Mouse (Mus musculus) neural tube, embryonic 11.5 days (tissue): ENCODE measurements around the gene Aatk. TPM values are rescaled to one million over a fixed set of nuclear protein-coding genes. Genes with fewer than 3 reads are reported as not detected.

Experiments
- ATAC-seq: fragments of 200-750 bp; cut with Nextera tagmentation; 2 replicates; pipeline ENCODE4 v1.8.0; 2017; ENCODE audit warnings: moderate number of reproducible peaks, mild to moderate bottlenecking, moderate TSS enrichment, moderate library complexity; ENCODE audit not compliant: insufficient read depth, low FRiP score, low TSS enrichment
- DNase-seq: peaks from one replicate; pipeline ENCODE4 v3.0.0-alpha.2; 2015; ENCODE audit warnings: low spot score
- H3K27ac ChIP-seq: fragments of 300-500 bp; sonication (generic); 2 replicates; pipeline ENCODE4 v1.5.1; 2014; ENCODE audit warnings: low read depth, mild to moderate bottlenecking, low read length
- H3K27me3 ChIP-seq: fragments of 300-500 bp; sonication (generic); 2 replicates; pipeline ENCODE4 v1.6.1; 2014; ENCODE audit warnings: mild to moderate bottlenecking, low read length, mixed read lengths; ENCODE audit not compliant: control insufficient read depth, insufficient read depth
- H3K36me3 ChIP-seq: fragments of 300-500 bp; sonication (generic); 2 replicates; pipeline ENCODE4 v1.6.1; 2014; ENCODE audit warnings: mild to moderate bottlenecking, low read length, moderate library complexity, mixed read lengths; ENCODE audit not compliant: control insufficient read depth, insufficient read depth
- H3K4me1 ChIP-seq: fragments of 300-500 bp; sonication (generic); 2 replicates; pipeline ENCODE4 v1.6.1; 2014; ENCODE audit warnings: low read length, mixed read lengths; ENCODE audit not compliant: control insufficient read depth, insufficient read depth
- H3K4me2 ChIP-seq: fragments of 300-500 bp; sonication (generic); 2 replicates; pipeline ENCODE4 v1.6.1; 2014; ENCODE audit warnings: low read depth, mild to moderate bottlenecking, moderate library complexity
- H3K4me3 ChIP-seq: fragments of 300-500 bp; sonication (generic); 2 replicates; pipeline ENCODE4 v1.5.1; 2014; ENCODE audit warnings: low read depth, low read length
- H3K9ac ChIP-seq: fragments of 300-500 bp; sonication (generic); 2 replicates; pipeline ENCODE4 v1.6.1; 2014; ENCODE audit warnings: mild to moderate bottlenecking, low read length
- H3K9me3 ChIP-seq: fragments of 300-500 bp; sonication (generic); 2 replicates; pipeline ENCODE4 v1.6.1; 2016; ENCODE audit warnings: low read length; ENCODE audit not compliant: control insufficient read depth
- WGBS: fragments of 180-500 bp; shearing (Covaris S2); extraction: QIAGEN DNeasy Blood & Tissue Kit; methylation state at CpG from one replicate; pipeline ENCODE4 v1.1.7; 2014; 5-methylcytosine and 5-hydroxymethylcytosine counted together
- polyA plus RNA-seq: library from polyadenylated mRNA; unstranded; fragments of >200 nt; fragmentation: Nextera tagmentation; extraction: Ambion mirVana; gene quantifications from 2 replicates; pipeline ENCODE4 v1.2.1, GENCODE M21; 2014

The Aatk gene
- polyA plus RNA-seq, 1 experiment from 2014 or later, result 3.0 TPM

DNA sequence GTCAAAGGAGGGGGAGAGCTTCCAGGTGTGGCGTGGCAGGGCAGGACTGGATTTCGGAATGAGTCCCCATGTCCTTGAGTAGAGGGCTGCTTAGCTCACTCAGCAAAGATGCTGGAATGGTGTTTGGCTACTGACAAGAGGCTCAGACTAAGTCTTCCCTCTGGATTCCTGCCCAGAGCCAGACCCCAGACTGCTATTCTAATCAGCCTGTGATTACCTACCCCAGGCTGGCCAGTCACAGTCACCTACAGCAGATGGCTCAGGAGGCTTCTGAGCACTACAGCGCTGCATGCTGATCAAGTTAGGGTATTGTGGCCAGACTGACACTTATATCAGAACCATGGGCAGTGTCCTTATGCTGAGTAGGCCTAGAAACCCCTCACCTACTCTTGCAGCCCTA, 64.7 kb downstream of the Aatk start:
- Histone ChIP-seq H3K9ac (no peak overlapping the region), H3K4me3 (no peak overlapping the region), H3K36me3 (no peaks in the 10 kb centered on the region; the same call in 1 of the 2 replicates), H3K27me3 (no peaks in the 10 kb centered on the region), H3K27ac (no peak overlapping the region), H3K4me2 (no peak overlapping the region), H3K9me3 (no peaks in the 10 kb centered on the region), H3K4me1 (no peaks in the 10 kb centered on the region)
- WGBS, result 96% methylated on average over 3 of the region's 3 CpGs
- DNase-seq, result no peak
- no peak for ATAC-seq

- DNase-seq (no peak), ATAC-seq (no peak)
- 76% methylated on average over 3 of the region's 3 CpGs for WGBS
These were observed 65.2 kb downstream of the Aatk start for GRCm38 (mm10) chr11:119981769-119982168.

DNA sequence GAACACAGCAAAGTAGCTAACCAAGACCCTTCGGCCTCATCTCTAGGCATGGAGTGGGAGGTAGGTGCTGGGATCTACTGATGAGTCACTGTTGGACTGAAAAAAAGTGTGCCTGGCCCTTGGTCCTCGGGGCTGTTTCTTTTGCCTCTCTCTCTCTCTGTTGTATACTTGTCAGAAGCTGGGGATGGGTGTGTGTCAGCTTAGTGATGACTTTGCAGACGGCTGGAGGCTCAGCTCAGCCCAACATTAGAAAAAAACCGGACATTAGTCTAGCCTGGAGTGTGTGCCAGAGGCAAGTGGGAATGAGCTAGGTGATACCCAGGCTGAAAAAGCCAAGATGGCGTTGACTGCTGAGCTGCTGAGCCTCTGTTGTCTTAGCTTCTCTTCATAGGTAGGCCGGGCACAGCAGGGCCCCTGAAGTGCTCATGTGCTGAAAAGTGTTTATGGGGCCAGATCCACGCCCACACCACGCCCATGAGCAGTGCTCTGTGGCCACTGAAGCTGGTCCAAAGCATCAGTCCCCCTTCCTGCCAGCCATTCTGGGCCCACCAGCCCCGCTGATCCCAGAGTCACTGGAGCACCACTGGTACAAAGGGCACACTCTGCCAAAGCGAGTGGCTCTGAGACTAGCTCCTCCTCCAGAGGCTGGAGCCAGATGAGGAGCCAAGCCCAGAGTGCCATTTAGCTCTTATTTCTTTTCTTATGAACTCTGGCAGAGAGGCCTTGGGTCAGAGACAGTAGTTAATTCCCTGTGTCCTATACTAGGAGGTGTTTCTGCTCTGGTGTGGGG, 67.2 kb downstream of the Aatk start:
- WGBS, result 74% methylated on average over 10 of the region's 10 CpGs
- Histone ChIP-seq H3K27ac (no peak overlapping the region), H3K9ac (no peak overlapping the region)

More at GRCm38 (mm10) chr11:119981769-119982168, 65.2 kb downstream of the Aatk start:
- Histone ChIP-seq H3K27ac (no peak overlapping the region), H3K9me3 (no peaks in the 10 kb centered on the region), H3K4me1 (no peaks in the 10 kb centered on the region), H3K36me3 (no peaks in the 10 kb centered on the region; the same call in 1 of the 2 replicates), H3K9ac (no peak overlapping the region; the same call in 1 of the 2 replicates), H3K4me3 (no peak overlapping the region), H3K27me3 (no peaks in the 10 kb centered on the region), H3K4me2 (no peak overlapping the region)

DNA sequence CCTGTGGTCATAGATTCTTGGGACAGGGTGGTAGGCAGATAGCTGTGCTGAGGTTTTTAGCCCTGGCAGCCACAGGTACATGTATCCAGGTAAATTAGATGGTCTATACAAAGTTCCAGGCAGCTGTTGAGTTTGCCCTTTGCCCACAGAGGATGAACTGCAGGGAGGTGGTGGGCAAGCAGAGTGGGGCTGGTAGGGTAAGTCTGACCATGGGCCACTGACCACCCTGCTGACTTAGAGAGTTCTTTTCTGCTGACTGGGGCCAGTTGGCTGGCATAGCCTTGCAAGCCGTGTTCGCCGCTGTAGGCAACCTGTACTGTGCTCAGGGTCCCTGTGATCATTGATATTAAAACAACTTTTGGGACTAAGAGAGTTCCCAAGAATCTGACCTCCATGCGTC, 68.3 kb downstream of the Aatk start:
- Histone ChIP-seq H3K4me3 (no peak overlapping the region), H3K9ac (no peak overlapping the region), H3K36me3 (no peaks in the 10 kb centered on the region; the same call in 1 of the 2 replicates), H3K27ac (no peak overlapping the region), H3K4me1 (no peaks in the 10 kb centered on the region), H3K9me3 (no peaks in the 10 kb centered on the region), H3K4me2 (no peak overlapping the region), H3K27me3 (no peaks in the 10 kb centered on the region)
- DNase-seq (no peak), ATAC-seq (no peak)
- 93% methylated on average over 4 of the region's 4 CpGs for WGBS

More for the DNA sequence above, 67.2 kb downstream of the Aatk start:
- Histone ChIP-seq H3K9me3 (no peaks in the 10 kb centered on the region), H3K4me2 (no peak overlapping the region), H3K4me1 (no peaks in the 10 kb centered on the region), H3K4me3 (no peak overlapping the region), H3K36me3 (no peaks in the 10 kb centered on the region; the same call in 1 of the 2 replicates), H3K27me3 (no peaks in the 10 kb centered on the region)
- DNase-seq (no peak), ATAC-seq (no peak)

DNA sequence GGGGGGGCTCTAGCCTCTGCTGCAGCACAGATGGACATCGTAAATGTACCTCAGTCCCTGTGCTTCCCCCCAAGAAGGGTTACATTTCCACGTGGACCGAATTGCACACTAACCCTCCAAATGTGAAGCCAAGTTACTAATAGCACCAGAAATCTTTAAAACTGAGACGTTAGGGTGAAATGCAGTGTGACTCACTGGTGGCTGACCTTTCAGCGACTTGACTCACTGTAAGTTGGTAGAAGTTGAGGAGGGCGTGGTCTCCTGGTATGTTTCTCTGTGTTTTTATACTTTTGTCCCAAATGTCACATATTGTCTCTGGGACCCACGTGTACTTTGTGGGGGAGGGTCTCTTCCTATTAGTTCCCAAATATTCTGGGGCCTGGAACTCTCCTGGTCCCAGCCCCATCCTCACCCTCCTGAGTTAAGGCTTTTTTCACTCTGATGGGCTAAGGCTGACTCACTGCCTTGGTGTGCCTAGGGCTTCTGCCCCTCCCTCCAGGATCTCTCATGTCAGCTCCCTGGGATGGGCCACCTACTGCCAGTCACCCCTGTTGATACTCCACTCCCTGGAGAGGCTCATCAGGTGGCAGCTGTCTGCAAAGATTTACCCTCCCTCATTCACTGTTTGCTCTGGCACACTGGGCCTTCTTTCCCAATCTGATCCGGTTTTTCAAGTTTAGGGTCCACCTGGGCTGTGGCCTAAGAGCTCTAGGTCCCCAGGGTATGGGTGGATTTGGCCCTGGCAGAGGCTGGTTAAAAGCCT, 71.0 kb downstream of the Aatk start:
- Histone ChIP-seq H3K27me3 (no peaks in the 10 kb centered on the region), H3K36me3 (no peaks in the 10 kb centered on the region), H3K9ac (no peak overlapping the region), H3K4me3 (no peak overlapping the region), H3K9me3 (no peaks in the 10 kb centered on the region), H3K4me2 (no peak overlapping the region), H3K4me1 (no peaks in the 10 kb centered on the region), H3K27ac (no peak overlapping the region)
- no peak for DNase-seq
- WGBS, result 76% methylated on average over 8 of the region's 8 CpGs
- no peak for ATAC-seq

DNA sequence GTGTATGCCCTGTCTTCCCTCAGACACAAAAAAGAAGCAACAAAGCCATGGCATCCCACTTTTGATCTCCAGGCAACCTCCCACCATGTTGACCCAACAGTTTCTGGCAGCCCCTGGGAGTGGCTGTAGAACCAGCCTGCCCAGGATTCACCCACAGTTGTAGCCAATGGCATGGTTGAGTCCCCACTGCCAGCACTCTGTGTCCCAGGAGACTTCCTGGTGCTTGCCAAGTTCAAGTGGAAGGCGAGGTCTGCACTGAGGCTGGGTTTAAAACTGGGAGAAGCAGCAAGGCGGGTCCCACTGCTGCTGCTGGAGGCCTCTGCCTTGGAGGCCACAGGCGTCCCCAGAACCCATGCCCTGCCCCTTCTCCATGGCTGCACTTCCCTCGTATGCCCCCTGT, 73.2 kb downstream of the Aatk start:
- Histone ChIP-seq H3K4me3 (no peak overlapping the region), H3K9ac (no peak overlapping the region), H3K27me3 (no peaks in the 10 kb centered on the region), H3K4me2 (no peak overlapping the region), H3K27ac (no peak overlapping the region), H3K36me3 (no peaks in the 10 kb centered on the region), H3K4me1 (peaks cover 2% of the 10 kb centered on the region; the same call in 1 of the 2 replicates), H3K9me3 (no peaks in the 10 kb centered on the region)
- DNase-seq (no peak), ATAC-seq (no peak)
- WGBS, result 90% methylated on average over 4 of the region's 4 CpGs

GRCm38 (mm10) chr11:119970021-119970851, 76.7 kb downstream of the Aatk start:
- H3K4me3 ChIP-seq, result no peak overlapping the region
- peaks cover 5% of the 10 kb centered on the region; the same call in 1 of the 2 replicates for H3K4me1 ChIP-seq
- H3K9ac ChIP-seq, result no peak overlapping the region
- ATAC-seq (no peak), DNase-seq (peak; percentile 33)
- H3K27ac ChIP-seq, result no peak overlapping the region
- H3K27me3 ChIP-seq, result no peaks in the 10 kb centered on the region
- WGBS, result 58% methylated on average over 12 of the region's 12 CpGs
- no peaks in the 10 kb centered on the region for H3K9me3 ChIP-seq
- H3K36me3 ChIP-seq, result no peaks in the 10 kb centered on the region
- H3K4me2 ChIP-seq, result no peak overlapping the region

DNA sequence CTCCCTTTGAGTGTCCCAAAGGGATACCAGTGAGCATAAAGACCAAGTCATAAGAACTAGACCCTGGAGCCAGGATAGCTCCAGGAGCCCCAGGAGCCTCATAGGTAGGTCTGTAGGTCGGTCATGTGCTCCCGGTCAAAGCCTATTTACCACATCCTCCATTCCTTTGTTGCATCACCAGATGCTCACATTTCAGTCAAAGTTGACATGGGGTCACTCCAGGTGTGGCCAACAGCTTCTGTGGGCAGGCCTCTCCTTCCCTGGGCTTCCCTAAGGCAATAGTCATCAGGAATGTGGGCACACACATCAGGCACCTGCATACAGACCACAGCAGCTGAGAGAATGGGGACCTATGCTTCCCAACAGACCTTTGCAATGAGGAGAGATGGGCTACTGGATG, 79.1 kb downstream of the Aatk start:
- 89% methylated on average over 2 of the region's 2 CpGs for WGBS
- Histone ChIP-seq H3K27me3 (no peaks in the 10 kb centered on the region), H3K9me3 (no peaks in the 10 kb centered on the region), H3K36me3 (no peaks in the 10 kb centered on the region), H3K27ac (no peak overlapping the region), H3K4me2 (no peak overlapping the region), H3K4me1 (peaks cover 5% of the 10 kb centered on the region; the same call in 1 of the 2 replicates), H3K4me3 (no peak overlapping the region), H3K9ac (no peak overlapping the region)
- ATAC-seq (no peak), DNase-seq (no peak)
